Mouse (Mus musculus) E14TG2a.4 (cell line): ENCODE data around the gene Arhgap22.

Experiments used
- CTCF ChIP-seq: conservative IDR thresholded peaks from 2 replicates; pipeline ENCODE4 v1.5.1; 2014; ENCODE audit warnings: low read length
- NANOG ChIP-seq: IDR thresholded peaks from 2 replicates; pipeline ENCODE4 v1.6.1; 2014; ENCODE audit warnings: borderline replicate concordance, low read length, mixed read lengths

DNA sequence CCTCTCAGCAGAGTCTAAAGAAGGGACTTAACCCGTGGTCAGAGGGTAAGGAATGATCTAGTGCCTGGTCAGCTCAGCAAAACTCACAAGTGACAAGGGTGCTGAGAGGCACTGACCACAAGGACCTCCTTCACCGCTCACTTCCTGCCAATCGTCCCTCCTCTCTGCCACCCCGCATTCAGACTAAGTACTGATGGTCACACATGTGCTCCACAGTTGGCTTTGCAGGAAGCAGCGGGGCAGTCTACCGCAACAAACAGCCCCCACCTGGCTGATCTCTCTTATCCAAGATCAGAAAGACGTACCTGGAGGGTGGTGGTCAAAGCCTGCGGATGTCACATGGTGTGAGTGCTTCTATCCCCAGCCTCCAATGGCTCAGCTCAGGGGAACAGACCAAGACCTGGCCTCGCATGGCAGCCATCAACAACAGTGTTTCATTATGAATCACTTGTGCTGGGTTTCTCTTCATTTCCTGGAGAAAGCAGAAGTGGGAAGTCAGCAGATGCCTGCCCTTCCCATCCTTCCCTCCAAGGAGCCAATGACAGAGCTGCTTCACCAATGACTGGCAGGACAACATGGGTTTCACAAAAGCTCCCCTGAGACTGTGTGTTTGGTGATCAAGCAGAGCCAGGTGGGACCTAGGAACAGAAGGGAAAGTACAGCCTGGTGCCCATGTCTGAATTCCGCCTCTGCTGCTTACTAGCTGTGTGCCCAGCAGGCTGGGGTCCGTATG is 28.6 kb upstream of the Arhgap22 start, which contains the start of gene Wdfy4:
- TF ChIP-seq CTCF (no peak), NANOG (no peak)
